Mouse (Mus musculus): Measurements from ENCODE around the gene Tead1. TPM values are rescaled to one million over a fixed set of nuclear protein-coding genes. Genes with fewer than 3 reads are reported as not detected.

Tead1 gene
- polyA plus RNA-seq, 1 experiment, result 18.8 TPM

DNA sequence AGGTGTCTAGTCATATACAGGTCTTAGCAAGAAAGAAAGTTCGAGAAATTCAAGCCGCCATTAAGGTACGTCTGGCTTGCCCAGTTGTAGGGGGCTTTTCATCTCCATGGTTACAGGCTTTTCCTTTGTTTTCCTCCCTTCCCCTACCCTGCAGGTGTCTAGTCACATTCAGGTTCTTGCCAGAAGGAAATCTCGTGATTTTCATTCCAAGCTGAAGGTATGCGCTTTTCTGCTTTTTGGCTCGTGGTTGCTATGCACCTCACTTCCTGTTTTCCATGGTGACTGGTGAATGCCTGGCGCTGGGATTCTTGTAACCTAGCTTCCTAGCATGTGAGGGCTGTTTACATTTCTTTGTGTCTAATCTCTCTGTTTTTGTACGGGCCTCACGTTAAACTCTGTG, 162.8 kb downstream of the Tead1 start:
- no peak for TF ChIP-seq CEBPB (IDR thresholded peaks at IDR 0.05; ENCODE audit: insufficient read depth, poor library complexity, severe bottlenecking)
- no peak for TF ChIP-seq POLR2AphosphoS2 (IDR thresholded peaks at IDR 0.05; ENCODE audit: insufficient read length, low read depth)
- TF ChIP-seq MYOD1 (IDR thresholded peaks at IDR 0.05; ENCODE audit: control insufficient read depth in 1 of 3, insufficient read length in 2 of 3, low read depth in 2 of 3), result no peak
- no peak for TF ChIP-seq E2F4 (IDR thresholded peaks at IDR 0.05; ENCODE audit: insufficient read depth)
- no peak for TF ChIP-seq MAX (IDR thresholded peaks at IDR 0.05; ENCODE audit: low read depth)
- TF ChIP-seq TCF12 (IDR thresholded peaks at IDR 0.05; ENCODE audit: insufficient read depth, poor library complexity, severe bottlenecking), result no peak
- no peak for TF ChIP-seq TCF3 (IDR thresholded peaks at IDR 0.05; ENCODE audit: insufficient read length, low read depth)
- TF ChIP-seq USF1 (IDR thresholded peaks at IDR 0.05; ENCODE audit: low read depth), result no peak
- TF ChIP-seq REST (IDR thresholded peaks at IDR 0.05; ENCODE audit: insufficient read depth, insufficient read length), result no peak
- TF ChIP-seq POLR2A (IDR thresholded peaks at IDR 0.05; ENCODE audit: insufficient read length, low read depth), result no peak
- no peak for TF ChIP-seq MYOG (IDR thresholded peaks at IDR 0.05; ENCODE audit: control insufficient read depth in 1 of 3, insufficient read depth in 1 of 3, insufficient read length in 2 of 3, low read depth in 2 of 3)
- TF ChIP-seq SRF (IDR thresholded peaks at IDR 0.05; ENCODE audit: control insufficient read depth, insufficient read length, low read depth), result no peak
- Histone ChIP-seq H3K4me3 (no peak overlapping the region), H3K27me3 (ENCODE audit: control insufficient read depth, insufficient read depth, insufficient read length) (no peaks in the 10 kb centered on the region), H3ac (ENCODE audit: control insufficient read depth, insufficient read length) (no peak overlapping the region), H3K79me2 (ENCODE audit: control insufficient read depth, insufficient read depth) (peaks cover 10% of the 10 kb centered on the region), H3K36me3 (ENCODE audit: control insufficient read depth, insufficient read depth) (peaks cover 4% of the 10 kb centered on the region), H3K4me2 (ENCODE audit: low read depth) (no peak overlapping the region)

DNA sequence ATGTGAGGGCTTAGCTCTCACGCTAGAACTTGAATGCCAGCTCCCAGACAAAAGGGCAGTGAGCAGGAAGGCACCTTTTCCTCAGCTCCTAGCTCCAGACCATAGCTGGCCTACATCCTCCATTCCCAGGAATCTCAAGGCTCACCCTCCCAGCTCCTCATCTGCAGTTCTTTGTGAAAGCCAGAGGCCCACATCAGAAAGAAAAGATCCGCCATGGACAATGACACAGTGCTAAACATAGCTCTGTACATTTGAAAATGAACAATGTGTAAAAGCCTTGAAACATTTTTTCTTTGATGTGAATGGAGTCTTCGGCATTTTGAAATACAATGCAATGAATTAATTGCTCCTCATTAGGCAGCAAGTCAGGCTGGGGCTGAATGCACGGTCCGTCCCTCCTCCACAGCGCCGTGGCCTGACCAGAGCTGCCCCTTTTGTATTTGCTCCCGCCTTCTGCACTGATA, 172.2 kb downstream of the Tead1 start:
- H3K36me3 ChIP-seq (ENCODE audit: control insufficient read depth, insufficient read depth), result peaks cover 10% of the 10 kb centered on the region
- TF ChIP-seq USF1 (IDR thresholded peaks at IDR 0.05; ENCODE audit: low read depth), result no peak
- TF ChIP-seq POLR2A (IDR thresholded peaks at IDR 0.05; ENCODE audit: insufficient read length, low read depth), result no peak
- no peak for TF ChIP-seq TCF3 (IDR thresholded peaks at IDR 0.05; ENCODE audit: insufficient read length, low read depth)
- TF ChIP-seq POLR2AphosphoS2 (IDR thresholded peaks at IDR 0.05; ENCODE audit: insufficient read length, low read depth), result no peak
- TF ChIP-seq CEBPB (IDR thresholded peaks at IDR 0.05; ENCODE audit: insufficient read depth, poor library complexity, severe bottlenecking), result no peak
- no peak for TF ChIP-seq SRF (IDR thresholded peaks at IDR 0.05; ENCODE audit: control insufficient read depth, insufficient read length, low read depth)
- TF ChIP-seq MYOD1 (IDR thresholded peaks at IDR 0.05; ENCODE audit: control insufficient read depth in 1 of 3, insufficient read length in 2 of 3, low read depth in 2 of 3), result no peak
- no peak for TF ChIP-seq MYOG (IDR thresholded peaks at IDR 0.05; ENCODE audit: control insufficient read depth in 1 of 3, insufficient read depth in 1 of 3, insufficient read length in 2 of 3, low read depth in 2 of 3)
- no peak for TF ChIP-seq TCF12 (IDR thresholded peaks at IDR 0.05; ENCODE audit: insufficient read depth, poor library complexity, severe bottlenecking)
- TF ChIP-seq REST (IDR thresholded peaks at IDR 0.05; ENCODE audit: insufficient read depth, insufficient read length), result no peak
- no peak for TF ChIP-seq MAX (IDR thresholded peaks at IDR 0.05; ENCODE audit: low read depth)
- no peak for TF ChIP-seq E2F4 (IDR thresholded peaks at IDR 0.05; ENCODE audit: insufficient read depth)
- no peak overlapping the region for H3K4me3 ChIP-seq
- no peaks in the 10 kb centered on the region for H3K27me3 ChIP-seq (ENCODE audit: control insufficient read depth, insufficient read depth, insufficient read length)
- H3K4me2 ChIP-seq (ENCODE audit: low read depth), result no peak overlapping the region
- H3ac ChIP-seq (ENCODE audit: control insufficient read depth, insufficient read length), result no peak overlapping the region
- no peaks in the 10 kb centered on the region for H3K79me2 ChIP-seq (ENCODE audit: control insufficient read depth, insufficient read depth)

DNA sequence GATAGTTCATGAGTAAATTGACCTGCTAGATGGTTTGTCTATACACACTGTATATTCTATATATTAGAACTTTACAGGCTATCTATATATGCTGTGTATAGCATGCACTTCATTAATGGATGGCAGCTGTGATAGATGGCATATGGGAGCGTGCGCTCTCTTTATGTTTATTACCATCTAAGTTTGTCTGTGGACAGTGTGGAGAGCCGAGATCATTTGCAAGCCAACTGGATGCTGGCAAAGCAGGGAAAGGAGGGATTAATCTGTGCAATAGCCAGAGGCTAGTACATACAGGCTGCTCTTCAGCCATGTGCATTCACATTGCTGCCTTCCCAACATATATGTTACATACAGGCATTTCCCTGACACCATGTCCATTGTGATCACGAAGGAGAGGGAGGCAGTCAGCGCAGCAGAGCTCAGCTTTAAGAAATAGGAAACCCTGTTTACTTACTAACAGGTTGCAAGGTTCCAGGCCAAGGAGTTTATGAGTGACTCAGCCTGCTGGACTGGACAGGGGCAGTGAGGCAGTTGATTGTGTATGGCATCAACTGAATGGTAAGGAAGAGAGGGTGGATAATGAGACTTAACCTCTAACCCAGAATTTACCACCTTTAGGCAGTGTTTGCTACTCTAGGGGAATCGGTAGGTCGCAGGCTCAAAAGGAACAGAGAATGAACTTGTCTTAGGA, 173.2 kb downstream of the Tead1 start:
- H3ac ChIP-seq (ENCODE audit: control insufficient read depth, insufficient read length), result no peak overlapping the region
- no peak overlapping the region for H3K4me2 ChIP-seq (ENCODE audit: low read depth)
- peaks cover 16% of the 10 kb centered on the region for H3K36me3 ChIP-seq (ENCODE audit: control insufficient read depth, insufficient read depth)
- H3K4me3 ChIP-seq, result no peak overlapping the region
- TF ChIP-seq TCF12 (IDR thresholded peaks at IDR 0.05; ENCODE audit: insufficient read depth, poor library complexity, severe bottlenecking), result no peak
- TF ChIP-seq E2F4 (IDR thresholded peaks at IDR 0.05; ENCODE audit: insufficient read depth), result no peak
- TF ChIP-seq TCF3 (IDR thresholded peaks at IDR 0.05; ENCODE audit: insufficient read length, low read depth), result no peak
- no peaks in the 10 kb centered on the region for H3K79me2 ChIP-seq (ENCODE audit: control insufficient read depth, insufficient read depth)
- H3K27me3 ChIP-seq (ENCODE audit: control insufficient read depth, insufficient read depth, insufficient read length), result no peaks in the 10 kb centered on the region

DNA sequence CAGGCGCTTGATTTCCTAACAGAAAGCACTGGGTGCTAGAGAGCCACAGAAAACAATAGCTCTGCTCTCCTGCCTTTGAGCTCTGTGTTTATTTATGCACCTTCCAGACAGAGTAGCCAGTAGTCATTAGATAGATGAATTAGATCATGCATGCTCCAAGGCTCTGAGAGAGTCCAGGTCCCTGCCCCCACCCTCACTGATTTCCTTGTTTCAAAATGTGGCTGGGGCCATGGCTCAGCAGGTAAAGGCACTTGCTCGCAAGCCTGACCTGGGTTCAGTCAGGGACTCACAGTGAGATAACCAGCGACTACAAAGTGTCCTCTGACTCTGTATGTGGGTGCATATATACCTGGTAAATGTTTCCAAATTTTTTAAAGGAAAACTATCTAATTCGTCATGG, 174.7 kb downstream of the Tead1 start:
- Histone ChIP-seq H3ac (ENCODE audit: control insufficient read depth, insufficient read length) (no peak overlapping the region), H3K4me2 (ENCODE audit: low read depth) (no peak overlapping the region), H3K36me3 (ENCODE audit: control insufficient read depth, insufficient read depth) (peaks cover 26% of the 10 kb centered on the region), H3K79me2 (ENCODE audit: control insufficient read depth, insufficient read depth) (no peaks in the 10 kb centered on the region), H3K27me3 (ENCODE audit: control insufficient read depth, insufficient read depth, insufficient read length) (no peaks in the 10 kb centered on the region), H3K4me3 (no peak overlapping the region)
- TF ChIP-seq POLR2AphosphoS2 (IDR thresholded peaks at IDR 0.05; ENCODE audit: insufficient read length, low read depth) (no peak), POLR2A (IDR thresholded peaks at IDR 0.05; ENCODE audit: insufficient read length, low read depth) (no peak), MAX (IDR thresholded peaks at IDR 0.05; ENCODE audit: low read depth) (no peak), TCF3 (IDR thresholded peaks at IDR 0.05; ENCODE audit: insufficient read length, low read depth) (no peak), CEBPB (IDR thresholded peaks at IDR 0.05; ENCODE audit: insufficient read depth, poor library complexity, severe bottlenecking) (no peak), E2F4 (IDR thresholded peaks at IDR 0.05; ENCODE audit: insufficient read depth) (no peak), MYOD1 (IDR thresholded peaks at IDR 0.05; ENCODE audit: control insufficient read depth in 1 of 3, insufficient read length in 2 of 3, low read depth in 2 of 3) (no peak), SRF (IDR thresholded peaks at IDR 0.05; ENCODE audit: control insufficient read depth, insufficient read length, low read depth) (no peak), USF1 (IDR thresholded peaks at IDR 0.05; ENCODE audit: low read depth) (no peak), REST (IDR thresholded peaks at IDR 0.05; ENCODE audit: insufficient read depth, insufficient read length) (no peak), MYOG (IDR thresholded peaks at IDR 0.05; ENCODE audit: control insufficient read depth in 1 of 3, insufficient read depth in 1 of 3, insufficient read length in 2 of 3, low read depth in 2 of 3) (no peak), TCF12 (IDR thresholded peaks at IDR 0.05; ENCODE audit: insufficient read depth, poor library complexity, severe bottlenecking) (no peak)

All from myocyte (in vitro differentiated cells).